Mouse (Mus musculus): ENCODE measurements at regions not wholly inside any gene's neighbourhood (a gene's known extent, or its start where the extent isn't known, plus 50 kb on each side); places are given as distances from the start of the nearest gene placed in this dataset.

DNA sequence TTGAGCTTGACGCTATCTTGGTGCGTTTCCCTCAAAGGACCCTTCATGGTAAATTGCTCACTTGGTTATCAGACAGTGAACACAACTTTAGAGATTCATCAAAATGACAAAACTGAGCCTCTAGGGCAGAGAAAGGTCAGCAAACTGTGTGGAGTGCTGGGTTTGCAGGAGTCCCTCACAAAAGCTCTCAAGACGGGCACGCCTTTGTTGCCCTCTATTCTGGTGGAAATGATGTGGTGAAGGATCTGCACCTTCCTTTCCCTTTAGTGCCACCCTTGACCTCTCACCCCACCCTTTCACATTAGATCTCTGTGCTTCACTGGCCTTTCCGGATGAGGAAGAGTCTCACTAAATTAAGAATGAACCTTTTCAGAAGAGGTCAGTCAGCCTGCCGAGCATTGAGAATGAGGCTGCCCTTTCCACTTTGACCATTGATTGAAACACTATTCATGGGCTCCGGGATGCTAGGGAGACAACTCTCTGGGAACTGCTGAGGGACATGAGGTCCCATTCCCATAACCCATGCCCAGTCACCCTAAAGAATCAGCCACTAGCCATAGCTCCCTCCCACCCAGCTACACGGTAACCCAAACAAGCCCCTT is 182.9 kb upstream of the Sfrp2 start:
- H3K9me3 ChIP-seq (ENCODE audit: control insufficient read depth, low read length) = no peaks in the 10 kb centered on the region
- no peaks in the 10 kb centered on the region for H3K36me3 ChIP-seq (ENCODE audit: control insufficient read depth, insufficient read depth, low read length)
- no peaks in the 10 kb centered on the region for H3K27me3 ChIP-seq (ENCODE audit: control insufficient read depth, insufficient read depth, low read length)
- no peak for ATAC-seq (ENCODE audit: insufficient number of reproducible peaks, insufficient read depth, low FRiP score, low read depth)
- peaks cover 0 to 2% of the 10 kb centered on the region in 2 experiments; a peak in 2 of 4 replicates for H3K4me1 ChIP-seq (ENCODE audit: control insufficient read depth in 2 of 2, insufficient read depth in 2 of 2, low read length in 2 of 2)
- H3K27ac ChIP-seq (replicated peaks in 1 of 2; ENCODE audit: control insufficient read depth in 1 of 2, insufficient read depth in 1 of 2, low read depth in 2 of 2, low read length in 2 of 2) = no peak overlapping the region
- H3K9ac ChIP-seq (ENCODE audit: low read length) = no peak overlapping the region
- 85% methylated on average over 8 of the region's 8 CpGs for WGBS
- H3K4me2 ChIP-seq (ENCODE audit: low read length) = no peak overlapping the region
- H3K4me3 ChIP-seq (ENCODE audit: control insufficient read depth in 1 of 2, insufficient read depth in 1 of 2, low read depth in 1 of 2, low read length in 2 of 2) = no peak overlapping the region

DNA sequence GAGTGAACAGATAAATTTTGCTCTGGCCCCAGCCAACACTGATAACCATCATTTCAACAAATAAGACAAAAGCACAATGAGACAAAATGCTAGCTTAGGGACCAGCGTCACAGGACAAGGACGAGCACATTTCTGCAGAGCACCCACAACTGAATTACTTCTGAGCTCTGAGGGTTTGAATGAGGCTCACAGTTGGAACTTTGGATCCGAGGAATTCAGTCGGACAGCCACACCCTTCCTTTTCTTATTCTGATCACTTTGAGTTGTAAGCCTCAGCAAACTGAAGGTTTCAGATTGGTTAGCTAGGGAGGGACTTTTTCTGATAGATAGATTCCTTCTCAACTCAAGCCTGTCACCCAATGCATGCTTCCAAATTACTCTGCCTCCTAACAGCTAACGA is 180.0 kb upstream of the Sfrp2 start:
- H3K27me3 ChIP-seq (ENCODE audit: control insufficient read depth, insufficient read depth, low read length) = no peaks in the 10 kb centered on the region
- 75% methylated on average over 5 of the region's 5 CpGs for WGBS

GRCm38 (mm10) chr3:83586551-83586950 is 179.6 kb upstream of the Sfrp2 start:
- no peaks in the 10 kb centered on the region; a peak in 1 of 4 replicates for H3K4me1 ChIP-seq (ENCODE audit: control insufficient read depth in 2 of 2, insufficient read depth in 2 of 2, low read length in 2 of 2)
- no peak overlapping the region for H3K27ac ChIP-seq (replicated peaks in 1 of 2; ENCODE audit: control insufficient read depth in 1 of 2, insufficient read depth in 1 of 2, low read depth in 2 of 2, low read length in 2 of 2)
- no peak overlapping the region for H3K4me2 ChIP-seq (ENCODE audit: low read length)
- WGBS = 59% methylated on average over 4 of the region's 4 CpGs
- H3K36me3 ChIP-seq (ENCODE audit: control insufficient read depth, insufficient read depth, low read length) = no peaks in the 10 kb centered on the region
- no peak for ATAC-seq (ENCODE audit: insufficient number of reproducible peaks, insufficient read depth, low FRiP score, low read depth)
- no peak overlapping the region for H3K9ac ChIP-seq (ENCODE audit: low read length)
- H3K27me3 ChIP-seq (ENCODE audit: control insufficient read depth, insufficient read depth, low read length) = no peaks in the 10 kb centered on the region
- no peaks in the 10 kb centered on the region for H3K9me3 ChIP-seq (ENCODE audit: control insufficient read depth, low read length)
- H3K4me3 ChIP-seq (ENCODE audit: control insufficient read depth in 1 of 2, insufficient read depth in 1 of 2, low read depth in 1 of 2, low read length in 2 of 2) = no peak overlapping the region

More for the DNA sequence above, 180.0 kb upstream of the Sfrp2 start:
- no peak overlapping the region for H3K27ac ChIP-seq (replicated peaks in 1 of 2; ENCODE audit: control insufficient read depth in 1 of 2, insufficient read depth in 1 of 2, low read depth in 2 of 2, low read length in 2 of 2)
- H3K36me3 ChIP-seq (ENCODE audit: control insufficient read depth, insufficient read depth, low read length) = no peaks in the 10 kb centered on the region
- no peak for ATAC-seq (ENCODE audit: insufficient number of reproducible peaks, insufficient read depth, low FRiP score, low read depth)
- H3K4me1 ChIP-seq (ENCODE audit: control insufficient read depth in 2 of 2, insufficient read depth in 2 of 2, low read length in 2 of 2) = no peaks in the 10 kb centered on the region; a peak in 1 of 4 replicates
- H3K4me2 ChIP-seq (ENCODE audit: low read length) = no peak overlapping the region
- H3K9ac ChIP-seq (ENCODE audit: low read length) = no peak overlapping the region
- no peaks in the 10 kb centered on the region for H3K9me3 ChIP-seq (ENCODE audit: control insufficient read depth, low read length)
- H3K4me3 ChIP-seq (ENCODE audit: control insufficient read depth in 1 of 2, insufficient read depth in 1 of 2, low read depth in 1 of 2, low read length in 2 of 2) = no peak overlapping the region

- H3K4me3 ChIP-seq (ENCODE audit: control insufficient read depth in 1 of 2, insufficient read depth in 1 of 2, low read depth in 1 of 2, low read length in 2 of 2) = no peak overlapping the region
- 38% methylated on average over 8 of the region's 8 CpGs for WGBS
- no peak for ATAC-seq (ENCODE audit: insufficient number of reproducible peaks, insufficient read depth, low FRiP score, low read depth)
- no peaks in the 10 kb centered on the region for H3K27me3 ChIP-seq (ENCODE audit: control insufficient read depth, insufficient read depth, low read length)
- H3K9ac ChIP-seq (ENCODE audit: low read length) = no peak overlapping the region
- no peak overlapping the region for H3K4me2 ChIP-seq (ENCODE audit: low read length)
- H3K36me3 ChIP-seq (ENCODE audit: control insufficient read depth, insufficient read depth, low read length) = no peaks in the 10 kb centered on the region
- H3K27ac ChIP-seq (replicated peaks in 1 of 2; ENCODE audit: control insufficient read depth in 1 of 2, insufficient read depth in 1 of 2, low read depth in 2 of 2, low read length in 2 of 2) = no peak overlapping the region
- no peaks in the 10 kb centered on the region for H3K9me3 ChIP-seq (ENCODE audit: control insufficient read depth, low read length)
- no peaks in the 10 kb centered on the region for H3K4me1 ChIP-seq (ENCODE audit: control insufficient read depth in 2 of 2, insufficient read depth in 2 of 2, low read length in 2 of 2)
Measured at GRCm38 (mm10) chr3:83589127-83589526, 177.0 kb upstream of the Sfrp2 start.

DNA sequence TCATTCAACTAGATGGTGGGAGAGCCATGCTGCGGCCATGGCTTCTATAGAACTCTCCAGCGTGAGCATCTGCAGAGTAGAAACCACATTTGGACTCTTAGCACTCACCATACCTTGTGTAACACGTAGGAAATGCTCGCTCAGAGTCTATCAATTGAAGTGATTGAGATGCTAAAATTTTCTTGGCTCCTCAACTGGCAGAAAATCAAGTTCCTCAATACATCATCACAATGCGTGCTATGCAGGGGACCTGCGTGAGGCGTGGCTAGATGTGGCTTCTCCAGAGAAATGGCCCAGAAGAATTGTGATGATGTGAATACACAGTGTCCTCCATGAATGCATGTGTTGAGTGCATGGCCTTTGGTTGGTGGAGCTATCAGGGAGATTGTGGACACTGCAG is 174.9 kb upstream of the Sfrp2 start:
- Histone ChIP-seq H3K4me3 (ENCODE audit: control insufficient read depth in 1 of 2, insufficient read depth in 1 of 2, low read depth in 1 of 2, low read length in 2 of 2) (no peak overlapping the region), H3K27me3 (ENCODE audit: control insufficient read depth, insufficient read depth, low read length) (no peaks in the 10 kb centered on the region), H3K9ac (ENCODE audit: low read length) (no peak overlapping the region), H3K4me1 (ENCODE audit: control insufficient read depth in 2 of 2, insufficient read depth in 2 of 2, low read length in 2 of 2) (no peaks in the 10 kb centered on the region), H3K4me2 (ENCODE audit: low read length) (no peak overlapping the region), H3K9me3 (ENCODE audit: control insufficient read depth, low read length) (no peaks in the 10 kb centered on the region), H3K36me3 (ENCODE audit: control insufficient read depth, insufficient read depth, low read length) (no peaks in the 10 kb centered on the region), H3K27ac (replicated peaks in 1 of 2; ENCODE audit: control insufficient read depth in 1 of 2, insufficient read depth in 1 of 2, low read depth in 2 of 2, low read length in 2 of 2) (no peak overlapping the region)
- ATAC-seq (ENCODE audit: insufficient number of reproducible peaks, insufficient read depth, low FRiP score, low read depth) = no peak
- 88% methylated on average over 7 of the region's 7 CpGs for WGBS

DNA sequence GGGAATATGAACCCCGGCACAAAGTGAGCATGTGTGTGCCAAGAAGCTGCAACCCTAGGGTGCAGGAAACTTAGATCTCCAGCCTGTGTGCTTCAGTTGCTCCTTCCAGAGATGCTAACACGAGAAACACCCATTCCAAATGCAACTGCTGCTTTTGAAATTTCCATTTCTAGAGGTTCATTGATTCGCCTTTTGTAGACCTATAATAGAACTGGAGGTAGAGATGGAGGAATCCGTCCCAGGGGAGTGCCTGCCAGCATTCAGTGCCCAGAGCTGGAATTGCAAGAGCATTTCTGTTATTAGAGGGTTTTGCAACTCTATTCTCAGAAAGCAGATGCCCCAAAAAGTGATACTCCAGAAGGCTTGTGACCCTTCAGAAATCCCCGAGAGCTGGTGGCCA is 172.8 kb upstream of the Sfrp2 start:
- no peak overlapping the region for H3K9ac ChIP-seq (ENCODE audit: low read length)
- no peak overlapping the region for H3K27ac ChIP-seq (replicated peaks in 1 of 2; ENCODE audit: control insufficient read depth in 1 of 2, insufficient read depth in 1 of 2, low read depth in 2 of 2, low read length in 2 of 2)
- H3K4me1 ChIP-seq (ENCODE audit: control insufficient read depth in 2 of 2, insufficient read depth in 2 of 2, low read length in 2 of 2) = no peaks in the 10 kb centered on the region
- H3K9me3 ChIP-seq (ENCODE audit: control insufficient read depth, low read length) = no peaks in the 10 kb centered on the region
- H3K36me3 ChIP-seq (ENCODE audit: control insufficient read depth, insufficient read depth, low read length) = no peaks in the 10 kb centered on the region
- H3K4me3 ChIP-seq (ENCODE audit: control insufficient read depth in 1 of 2, insufficient read depth in 1 of 2, low read depth in 1 of 2, low read length in 2 of 2) = no peak overlapping the region
- no peaks in the 10 kb centered on the region for H3K27me3 ChIP-seq (ENCODE audit: control insufficient read depth, insufficient read depth, low read length)
- 72% methylated on average over 5 of the region's 5 CpGs for WGBS
- no peak for ATAC-seq (ENCODE audit: insufficient number of reproducible peaks, insufficient read depth, low FRiP score, low read depth)
- H3K4me2 ChIP-seq (ENCODE audit: low read length) = no peak overlapping the region

DNA sequence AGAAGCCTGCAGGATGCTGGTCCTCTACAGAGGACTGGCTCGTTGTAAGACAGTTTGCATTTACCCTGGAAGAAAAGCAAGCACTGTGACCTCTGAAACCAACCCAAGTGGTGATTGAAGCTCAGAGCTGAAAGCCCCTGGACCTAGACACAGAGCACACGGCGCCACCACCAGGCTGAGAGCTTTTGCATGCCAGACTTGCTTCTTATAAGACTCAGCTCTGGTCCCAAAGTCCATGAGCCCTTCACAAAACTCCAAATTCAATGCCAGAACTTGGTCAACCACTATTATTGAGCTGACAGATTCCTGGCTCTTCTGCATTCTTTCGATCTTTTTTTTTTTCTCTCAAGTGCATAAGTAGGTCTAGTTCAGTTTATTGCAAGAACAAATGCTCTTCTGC is 164.6 kb upstream of the Sfrp2 start:
- no peak for ATAC-seq (ENCODE audit: insufficient number of reproducible peaks, insufficient read depth, low FRiP score, low read depth)
- H3K4me3 ChIP-seq (ENCODE audit: control insufficient read depth in 1 of 2, insufficient read depth in 1 of 2, low read depth in 1 of 2, low read length in 2 of 2) = no peak overlapping the region
- H3K9ac ChIP-seq (ENCODE audit: low read length) = no peak overlapping the region
- H3K27me3 ChIP-seq (ENCODE audit: control insufficient read depth, insufficient read depth, low read length) = no peaks in the 10 kb centered on the region
- no peaks in the 10 kb centered on the region for H3K4me1 ChIP-seq (ENCODE audit: control insufficient read depth in 2 of 2, insufficient read depth in 2 of 2, low read length in 2 of 2)
- no peak overlapping the region for H3K4me2 ChIP-seq (ENCODE audit: low read length)
- H3K27ac ChIP-seq (replicated peaks in 1 of 2; ENCODE audit: control insufficient read depth in 1 of 2, insufficient read depth in 1 of 2, low read depth in 2 of 2, low read length in 2 of 2) = no peak overlapping the region
- H3K9me3 ChIP-seq (ENCODE audit: control insufficient read depth, low read length) = no peaks in the 10 kb centered on the region
- 70% methylated on average over 4 of the region's 4 CpGs for WGBS
- H3K36me3 ChIP-seq (ENCODE audit: control insufficient read depth, insufficient read depth, low read length) = no peaks in the 10 kb centered on the region

DNA sequence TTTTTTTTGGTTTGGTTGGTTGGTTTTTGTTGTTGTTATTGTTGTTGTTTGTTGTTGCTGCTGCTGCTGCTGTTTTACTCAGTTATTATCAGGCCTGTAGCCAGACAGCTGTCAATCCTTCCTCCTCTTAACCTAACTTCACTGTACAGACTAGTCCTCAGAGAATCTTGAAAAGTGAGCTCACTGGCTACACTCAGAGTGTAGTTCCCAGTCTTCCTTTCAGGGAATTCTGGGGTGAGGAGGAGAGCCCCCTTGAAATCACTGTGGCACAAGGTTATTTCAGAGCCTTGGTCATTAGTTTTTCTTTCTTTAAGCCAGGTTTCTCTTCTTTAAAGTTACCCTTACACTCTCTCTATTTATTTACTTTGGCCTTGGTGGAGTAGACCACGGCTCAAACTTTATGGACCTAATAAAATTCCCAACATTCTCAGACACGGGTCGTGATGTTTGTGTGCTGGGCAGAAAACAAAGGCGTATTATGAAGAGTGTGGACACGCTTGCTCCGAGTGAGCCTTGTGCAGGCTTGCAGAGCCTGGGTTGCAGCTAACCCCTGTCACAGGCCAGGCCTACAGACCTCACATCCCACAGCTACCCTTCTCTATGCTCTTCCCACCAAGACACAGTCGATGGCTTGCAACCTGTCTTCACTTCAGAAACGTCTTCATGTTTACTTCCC is 156.9 kb upstream of the Sfrp2 start:
- Histone ChIP-seq H3K9me3 (ENCODE audit: control insufficient read depth, low read length) (no peaks in the 10 kb centered on the region), H3K4me1 (ENCODE audit: control insufficient read depth in 2 of 2, insufficient read depth in 2 of 2, low read length in 2 of 2) (no peaks in the 10 kb centered on the region), H3K4me3 (ENCODE audit: control insufficient read depth in 1 of 2, insufficient read depth in 1 of 2, low read depth in 1 of 2, low read length in 2 of 2) (no peak overlapping the region), H3K27me3 (ENCODE audit: control insufficient read depth, insufficient read depth, low read length) (no peaks in the 10 kb centered on the region), H3K27ac (replicated peaks in 1 of 2; ENCODE audit: control insufficient read depth in 1 of 2, insufficient read depth in 1 of 2, low read depth in 2 of 2, low read length in 2 of 2) (peak overlapping the region; percentile 21 to 47; a peak in 3 of 4 replicates), H3K9ac (ENCODE audit: low read length) (no peak overlapping the region), H3K36me3 (ENCODE audit: control insufficient read depth, insufficient read depth, low read length) (no peaks in the 10 kb centered on the region), H3K4me2 (ENCODE audit: low read length) (no peak overlapping the region)
- WGBS = 76% methylated on average over 8 of the region's 8 CpGs
- ATAC-seq (ENCODE audit: insufficient number of reproducible peaks, insufficient read depth, low FRiP score, low read depth) = no peak

All from heart, embryonic 14.5 days (tissue).